Mouse (Mus musculus) CH12.LX (cell line): ENCODE results near the gene Daxx. TPM values are rescaled to one million over a fixed set of nuclear protein-coding genes. Genes with fewer than 3 reads are reported as not detected.

Experiments used
- DNase-seq: peaks from one replicate; pipeline ENCODE4 v3.0.0-alpha.2; 2013; ENCODE audit errors: extremely low read depth
- H3K27ac ChIP-seq: 2 replicates; pipeline ENCODE4 v1.5.1; 2012; ENCODE audit warnings: low read depth, mild to moderate bottlenecking, control low read depth, moderate library complexity; ENCODE audit not compliant: insufficient read depth
- H3K27me3 ChIP-seq: replicated peaks from 2 replicates; pipeline ENCODE3; 2012; ENCODE audit warnings: inconsistent platforms
- H3K36me3 ChIP-seq, 2 experiments: replicated peaks in 1 of 2; 2 replicates each; pipeline versions ENCODE3 to v1.6.1; 2012; ENCODE audit warnings: inconsistent platforms in 1 of 2, low read length in 1 of 2, mild to moderate bottlenecking in 1 of 2, mixed read lengths in 1 of 2, moderate library complexity in 1 of 2; ENCODE audit not compliant: control insufficient read depth in 1 of 2, insufficient read depth in 1 of 2
- H3K4me1 ChIP-seq, 2 experiments: 2 replicates each; pipeline ENCODE4 v1.6.1; 2012; ENCODE audit warnings: inconsistent platforms in 1 of 2, moderate library complexity in 1 of 2; ENCODE audit not compliant: insufficient read depth in 2 of 2, control insufficient read depth in 1 of 2
- H3K4me2 ChIP-seq: 2 replicates; pipeline ENCODE4 v1.6.1; 2012; ENCODE audit warnings: low read depth, mild to moderate bottlenecking, control low read depth; ENCODE audit not compliant: poor library complexity, insufficient read depth, severe bottlenecking
- H3K4me3 ChIP-seq, 3 experiments: fragments of 150-350 bp in 1 of 3; sonication (generic) in 1 of 3; replicated peaks in 1 of 3; 2 replicates each; pipeline versions ENCODE3 to v1.5.1; 2011 to 2012; ENCODE audit warnings: low read depth in 2 of 3, low read length in 2 of 3, mild to moderate bottlenecking in 2 of 3, moderate library complexity in 2 of 3, control low read depth in 1 of 3, improper control_type of control experiment in 1 of 3, inconsistent platforms in 1 of 3, mixed read lengths in 1 of 3; ENCODE audit not compliant: poor library complexity in 1 of 3
- H3K79me2 ChIP-seq: replicated peaks from 2 replicates; pipeline ENCODE4 v1.6.1; 2012; ENCODE audit warnings: mild to moderate bottlenecking, moderate library complexity; ENCODE audit not compliant: control insufficient read depth, poor library complexity, insufficient read depth, severe bottlenecking; ENCODE audit errors: extremely low read depth
- H3K9ac ChIP-seq: 2 replicates; pipeline ENCODE4 v1.6.1; 2012; ENCODE audit warnings: low read depth, mild to moderate bottlenecking, control low read depth, moderate library complexity; ENCODE audit not compliant: insufficient read depth
- H3K9me3 ChIP-seq: replicated peaks from 2 replicates; pipeline ENCODE3; 2012; ENCODE audit warnings: low read length, inconsistent platforms, mixed read lengths
- BHLHE40 ChIP-seq: IDR thresholded peaks from 2 replicates; pipeline ENCODE4 v1.6.1; 2011; ENCODE audit warnings: mild to moderate bottlenecking, low read depth, low read length, improper control_type of control experiment
- CHD1 ChIP-seq: IDR thresholded peaks from 2 replicates; pipeline ENCODE4 v1.6.1; 2012; ENCODE audit warnings: low read depth, low read length, improper control_type of control experiment, inconsistent platforms
- CHD2 ChIP-seq: IDR thresholded peaks from 2 replicates; pipeline ENCODE4 v1.6.1; 2011; ENCODE audit warnings: low read length, improper control_type of control experiment
- E2F4 ChIP-seq: IDR thresholded peaks from 2 replicates; pipeline ENCODE4 v1.6.1; 2011; ENCODE audit warnings: low read depth, low read length, improper control_type of control experiment; ENCODE audit not compliant: insufficient replicate concordance
- ELF1 ChIP-seq: IDR thresholded peaks from 2 replicates; pipeline ENCODE4 v1.6.1; 2014; ENCODE audit warnings: low read depth, mild to moderate bottlenecking, inconsistent platforms, low read length, improper control_type of control experiment
- GABPA ChIP-seq: IDR thresholded peaks from 2 replicates; pipeline ENCODE4 v1.6.1; 2012; ENCODE audit warnings: low read depth, low read length, improper control_type of control experiment, inconsistent platforms; ENCODE audit not compliant: insufficient replicate concordance
- HCFC1 ChIP-seq: IDR thresholded peaks from 2 replicates; pipeline ENCODE4 v1.6.1; 2012; ENCODE audit warnings: low read depth, mild to moderate bottlenecking, inconsistent platforms, low read length, improper control_type of control experiment
- JUND ChIP-seq: conservative IDR thresholded peaks from 2 replicates; pipeline ENCODE4 v1.6.1; 2011; ENCODE audit warnings: low read depth, low read length, improper control_type of control experiment
- KAT2A ChIP-seq: IDR thresholded peaks from 2 replicates; pipeline ENCODE4 v1.6.1; 2012; ENCODE audit warnings: low read length, improper control_type of control experiment, inconsistent platforms; ENCODE audit not compliant: insufficient replicate concordance
- MAFK ChIP-seq: IDR thresholded peaks from 2 replicates; pipeline ENCODE4 v1.6.1; 2011; ENCODE audit warnings: low read length, improper control_type of control experiment; ENCODE audit not compliant: insufficient replicate concordance
- MAX ChIP-seq: IDR thresholded peaks from 2 replicates; pipeline ENCODE4 v1.6.1; 2011; ENCODE audit warnings: low read length, improper control_type of control experiment
- MYC ChIP-seq: IDR thresholded peaks from 2 replicates; pipeline ENCODE4 v1.6.1; 2011; ENCODE audit warnings: low read depth, mild to moderate bottlenecking, improper control_type of control experiment, low read length
- NELFE ChIP-seq: IDR thresholded peaks from 2 replicates; pipeline ENCODE4 v1.6.1; 2011; ENCODE audit warnings: low read depth, low read length, improper control_type of control experiment
- PAX5 ChIP-seq: IDR thresholded peaks from 2 replicates; pipeline ENCODE4 v1.6.1; 2012; ENCODE audit warnings: low read length, inconsistent platforms, mixed read lengths
- POLR2A ChIP-seq: IDR thresholded peaks from 2 replicates; pipeline ENCODE4 v1.6.1; 2011; ENCODE audit warnings: low read depth, mild to moderate bottlenecking, improper control_type of control experiment, low read length
- POLR2AphosphoS2 ChIP-seq: IDR thresholded peaks from 2 replicates; pipeline ENCODE4 v1.6.1; 2011; ENCODE audit warnings: low read depth, low read length, improper control_type of control experiment
- RCOR1 ChIP-seq: conservative IDR thresholded peaks from 2 replicates; pipeline ENCODE4 v1.6.1; 2012; ENCODE audit warnings: low read depth, mild to moderate bottlenecking, inconsistent platforms, low read length, improper control_type of control experiment
- SIN3A ChIP-seq: IDR thresholded peaks from 2 replicates; pipeline ENCODE4 v1.6.1; 2012; ENCODE audit warnings: low read length, improper control_type of control experiment, inconsistent platforms
- TBP ChIP-seq: conservative IDR thresholded peaks from 2 replicates; pipeline ENCODE4 v1.6.1; 2011; ENCODE audit warnings: low read depth, low read length, improper control_type of control experiment
- UBTF ChIP-seq: IDR thresholded peaks from 2 replicates; pipeline ENCODE4 v1.6.1; 2012; ENCODE audit warnings: low read depth, mild to moderate bottlenecking, inconsistent platforms, low read length, improper control_type of control experiment, moderate library complexity
- USF2 ChIP-seq: conservative IDR thresholded peaks from 2 replicates; pipeline ENCODE4 v1.6.1; 2011; ENCODE audit warnings: low read depth, low read length, improper control_type of control experiment
- ZKSCAN1 ChIP-seq: IDR thresholded peaks from 2 replicates; pipeline ENCODE4 v1.6.1; 2012; ENCODE audit warnings: low read depth, inconsistent platforms, low read length, improper control_type of control experiment, borderline replicate concordance
- ZMIZ1 ChIP-seq: IDR thresholded peaks from 2 replicates; pipeline ENCODE4 v1.6.1; 2012; ENCODE audit warnings: low read depth, mild to moderate bottlenecking, inconsistent platforms, low read length, improper control_type of control experiment
- ZNF384 ChIP-seq: IDR thresholded peaks from 2 replicates; pipeline ENCODE4 v1.6.1; 2012; ENCODE audit warnings: low read depth, low read length, improper control_type of control experiment, inconsistent platforms
- dilution Hi-C: fragments of 300-500 bp; cut with MboI; formaldehyde crosslinking; loops from 2 replicates; pipeline ENCODE4 v1.14.3; 2020; ENCODE audit warnings: low sequenced_read_pairs; ENCODE audit not compliant: extremely low pct_unique_long_range_greater_than_20kb, extremely low pct_ligation_motif_present
- in situ Hi-C: fragments of 300-500 bp; cut with MboI; formaldehyde crosslinking; loops from 3 replicates; pipeline ENCODE4 v1.14.3; 2019; ENCODE audit warnings: low sequenced_read_pairs, low pct_ligation_motif_present, low pct_unique_long_range_greater_than_20kb, mixed read lengths
- polyA plus RNA-seq: library from polyadenylated mRNA; unstranded; fragments of >175 nt; gene quantifications from 2 replicates; pipeline ENCODE4 v1.2.1, GENCODE M21; 2012; ENCODE audit warnings: low read depth; ENCODE audit not compliant: insufficient read length
- total RNA-seq, 2 experiments: library from RNA; depleted of rRNA; stranded (reverse); fragments of 300-350 nt in 1 of 2; fragments of >200 nt in 1 of 2; gene quantifications; 2 replicates each; pipeline ENCODE4 v1.2.3; 2012 to 2014

Daxx gene
- total and polyA plus RNA-seq, 3 experiments: 32.3 to 53.0 (median 33.8) TPM

DNA sequence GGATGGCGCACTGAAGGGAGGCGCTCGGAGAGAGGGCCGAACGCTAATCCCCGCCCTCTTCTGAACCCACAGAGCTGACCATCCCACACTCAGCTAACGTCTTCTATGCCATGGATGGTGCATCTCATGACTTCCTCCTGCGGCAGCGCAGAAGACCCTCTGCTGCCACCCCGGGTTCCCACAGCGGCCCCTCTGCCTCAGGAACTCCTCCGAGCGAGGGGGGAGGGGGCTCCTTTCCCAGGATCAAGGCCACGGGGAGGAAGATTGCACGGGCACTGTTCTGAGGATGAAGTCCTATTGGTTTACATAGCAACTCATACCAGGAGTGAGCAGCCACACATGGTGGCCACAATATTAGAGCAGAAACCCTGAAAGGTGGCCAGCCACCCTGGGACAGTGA, 27.8 kb downstream of the Daxx start:
- no peak for DNase-seq
- Histone ChIP-seq H3K4me1 (peaks cover 5 to 27% of the 10 kb centered on the region in 2 experiments), H3K9me3 (no peaks in the 10 kb centered on the region), H3K27me3 (no peaks in the 10 kb centered on the region), H3K4me2 (no peak overlapping the region), H3K27ac (no peak overlapping the region), H3K4me3 (no peak overlapping the region), H3K36me3 (peaks cover 33 to 72% of the 10 kb centered on the region in 2 experiments), H3K9ac (no peak overlapping the region)
- dilution Hi-C loops: no loop called here
- in situ Hi-C loops: no loop called here
- no peak for TF ChIP-seq RCOR1
- TF ChIP-seq, all 38 proteins: peak for 0
- H3K79me2 ChIP-seq: peaks cover 27% of the 10 kb centered on the region

DNA sequence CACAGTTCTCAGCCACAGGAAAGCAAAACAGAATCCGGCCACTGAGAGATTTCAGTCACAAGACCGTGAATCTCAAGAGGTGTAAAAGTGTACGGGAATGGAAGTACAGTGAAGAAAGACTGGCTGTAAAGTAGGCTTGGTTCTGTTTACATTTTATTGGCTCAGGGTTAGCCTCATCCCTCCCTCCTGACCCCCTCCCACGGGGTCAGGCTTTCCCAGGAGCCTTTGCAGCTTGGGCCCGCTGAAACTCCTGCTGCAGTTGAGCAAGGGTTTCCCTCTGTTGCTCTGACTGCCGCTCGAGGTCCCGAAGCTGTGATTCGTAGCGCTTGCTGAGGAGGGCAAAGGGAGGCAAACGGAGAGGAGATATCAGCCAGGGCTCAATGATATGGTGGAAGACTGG, 29.6 kb downstream of the Daxx start:
- dilution Hi-C loops: no loop called here
- Histone ChIP-seq H3K4me3 (no peak overlapping the region), H3K4me1 (peaks cover 7 to 28% of the 10 kb centered on the region in 2 experiments), H3K9ac (no peak overlapping the region), H3K4me2 (peak overlapping the region; percentile 63; the same call in 1 of the 2 replicates), H3K36me3 (peaks cover 36 to 68% of the 10 kb centered on the region in 2 experiments), H3K27ac (no peak overlapping the region), H3K27me3 (no peaks in the 10 kb centered on the region), H3K79me2 (peaks cover 31% of the 10 kb centered on the region), H3K9me3 (no peaks in the 10 kb centered on the region)
- in situ Hi-C loops: no loop called here
- no peak for DNase-seq
- TF ChIP-seq CHD2 (no peak), SIN3A (no peak), ZMIZ1 (no peak), BHLHE40 (no peak), UBTF (no peak), ZKSCAN1 (no peak), E2F4 (no peak), MAFK (no peak), CHD1 (no peak), MAX (no peak), TBP (no peak), MYC (no peak), GABPA (no peak)

DNA sequence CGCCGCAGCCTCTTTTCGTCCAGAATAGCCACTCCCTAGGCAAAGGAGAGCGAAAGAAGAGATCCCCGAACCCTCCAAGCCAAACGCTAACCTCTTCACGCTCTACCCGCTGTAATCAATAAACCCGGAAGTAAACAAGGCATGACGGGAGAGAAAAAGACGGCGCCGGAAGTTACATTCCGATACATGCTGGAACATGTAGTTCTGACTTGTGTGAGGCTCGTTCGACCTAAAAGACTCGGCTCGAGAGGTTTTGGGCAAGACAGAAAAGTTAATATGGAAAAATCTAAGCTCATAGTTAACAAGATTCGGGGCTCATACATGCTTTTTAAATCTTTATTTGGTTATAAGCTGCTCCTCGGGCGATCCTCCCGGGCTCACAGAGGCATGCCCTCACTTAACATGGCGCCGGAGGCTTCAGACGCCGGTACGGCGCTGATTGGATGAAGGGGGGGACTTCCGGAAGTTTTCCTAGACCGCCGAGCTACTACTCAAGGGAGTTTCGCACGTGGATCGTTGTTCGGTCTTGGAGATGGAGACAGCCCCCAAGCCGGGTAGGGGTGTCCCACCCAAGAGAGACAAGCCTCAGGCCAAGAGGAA, 31.1 kb downstream of the Daxx start, which contains the start of the genes Pfdn6 and Wdr46:
Gene Pfdn6, minus strand, starts transcription at position 138 of the 600 bp plus-strand sequence.
Gene Wdr46, plus strand, starts transcription at position 455 of the 600 bp plus-strand sequence.
- Histone ChIP-seq H3K4me2 (peak within 1 kb of the TSS; percentile 69), H3K27ac (no peak within 1 kb of the TSS), H3K4me1 (peaks cover 7 to 28% of the 10 kb centered on the region in 2 experiments), H3K4me3 (peak within 1 kb of the TSS; percentile 94 to 99 (median 96)), H3K9ac (peak within 1 kb of the TSS; percentile 93), H3K9me3 (no peaks in the 10 kb centered on the region), H3K79me2 (peaks cover 31% of the 10 kb centered on the region), H3K27me3 (no peaks in the 10 kb centered on the region), H3K36me3 (peaks cover 45 to 66% of the 10 kb centered on the region in 2 experiments)
- peak; percentile 92 for DNase-seq
- dilution Hi-C loops (no loop called here), in situ Hi-C loops (no loop called here)
- TF ChIP-seq ZNF384 (no peak), ZMIZ1 (peak; percentile 68; the same call in 1 of the 2 replicates), TBP (peak; percentile 74; the same call in 1 of the 2 replicates), GABPA (peak; percentile 64; the same call in 1 of the 2 replicates), HCFC1 (peak; percentile 94), JUND (no peak), NELFE (peak; percentile 73), RCOR1 (no peak), BHLHE40 (peak; percentile 39; the same call in 1 of the 2 replicates), KAT2A (peak; percentile 99), CHD2 (peak; percentile 95), USF2 (no peak), MYC (peak; percentile 75), MAFK (no peak), PAX5 (no peak), ELF1 (peak; percentile 89), POLR2AphosphoS2 (peak; percentile 82), CHD1 (no peak), POLR2A (peak; percentile 81)
